Mouse (Mus musculus): Measurements from ENCODE around the gene Spryd3.

The Spryd3 gene

DNA sequence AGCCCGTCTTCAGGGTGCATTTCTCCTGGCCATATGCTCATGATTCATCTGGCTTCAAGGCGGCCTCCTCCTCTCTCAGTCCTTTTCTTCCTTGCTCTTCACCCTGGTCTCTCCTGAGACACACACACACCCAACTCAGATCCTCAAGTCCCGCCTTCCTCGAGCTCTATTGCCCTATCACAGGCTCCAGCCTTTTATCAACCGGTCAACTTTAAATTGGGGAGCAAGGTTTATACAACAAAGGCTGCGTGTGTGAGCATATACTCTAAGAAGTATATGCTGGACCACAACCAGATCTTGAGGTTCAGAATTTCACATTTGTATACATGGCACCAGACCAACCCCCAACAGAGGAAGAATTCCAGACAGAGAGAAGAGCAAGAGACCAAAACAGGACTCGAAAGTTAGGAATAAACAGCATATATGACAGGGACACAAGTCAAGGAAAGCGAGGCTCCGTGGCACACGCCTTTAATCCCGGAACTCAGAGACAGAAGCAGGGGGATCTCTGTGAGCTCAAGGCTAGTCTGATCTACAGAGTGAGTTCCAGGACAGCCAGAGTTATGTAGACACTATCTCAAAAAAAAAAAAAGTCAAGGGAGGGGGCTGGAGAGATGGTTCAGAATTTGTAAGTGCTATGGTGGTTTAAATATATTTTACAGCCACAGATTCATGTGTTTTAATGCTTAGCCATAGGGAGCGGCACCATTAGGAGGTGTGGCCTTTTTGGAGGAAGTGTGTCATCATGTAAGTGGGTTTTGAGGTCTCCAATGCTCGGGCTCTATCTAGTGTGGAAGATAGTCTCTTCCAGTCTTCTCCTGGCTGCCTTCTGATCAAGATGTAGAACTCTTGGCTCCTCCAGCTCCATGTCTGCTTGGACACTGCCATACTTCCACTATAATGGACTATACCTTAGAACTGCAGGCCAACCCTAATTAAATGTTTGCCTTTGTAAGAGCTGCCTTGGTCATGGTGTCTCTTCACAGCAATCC lies 65.3 kb downstream of the Spryd3 start:
- 70% methylated on average over 13 of the region's 13 CpGs for WGBS
